Mouse (Mus musculus): ENCODE data around the gene Lrrc28. TPM values are rescaled to one million over a fixed set of nuclear protein-coding genes. Genes with fewer than 3 reads are reported as not detected.

The Lrrc28 gene
- polyA plus RNA-seq, 1 experiment = 41.8 TPM

GRCm38 (mm10) chr7:67607669-67608347 lies 37.3 kb downstream of the Lrrc28 start:
- H3K4me1 ChIP-seq (ENCODE audit: control insufficient read depth, insufficient read depth, low read length) = no peaks in the 10 kb centered on the region
- H3K27ac ChIP-seq (ENCODE audit: insufficient read depth, low read depth, low read length) = no peak overlapping the region
- WGBS = 87% methylated on average over 5 of the region's 5 CpGs
- H3K4me3 ChIP-seq (ENCODE audit: insufficient read depth, low read depth, low read length) = no peak overlapping the region
- DNase-seq = no peak
- TF ChIP-seq POLR2A (IDR thresholded peaks at IDR 0.05; ENCODE audit: low read depth, low read length) (no peak), CTCF (conservative IDR thresholded peaks at IDR 0.05; ENCODE audit: insufficient read depth, insufficient read length, low read depth, low read length) (no peak)
- H3K36me3 ChIP-seq (ENCODE audit: control insufficient read depth, insufficient read depth, low read length) = no peaks in the 10 kb centered on the region
- H3K27me3 ChIP-seq (replicated peaks; ENCODE audit: control insufficient read depth, insufficient read depth, low read length) = no peaks in the 10 kb centered on the region

GRCm38 (mm10) chr7:67606250-67606649 lies 38.8 kb downstream of the Lrrc28 start:
- TF ChIP-seq POLR2A (IDR thresholded peaks at IDR 0.05; ENCODE audit: low read depth, low read length) (no peak), CTCF (conservative IDR thresholded peaks at IDR 0.05; ENCODE audit: insufficient read depth, insufficient read length, low read depth, low read length) (no peak)

GRCm38 (mm10) chr7:67605114-67605513 lies 40.0 kb downstream of the Lrrc28 start:
- Histone ChIP-seq H3K27ac (ENCODE audit: insufficient read depth, low read depth, low read length) (no peak overlapping the region), H3K36me3 (ENCODE audit: control insufficient read depth, insufficient read depth, low read length) (no peaks in the 10 kb centered on the region), H3K4me1 (ENCODE audit: control insufficient read depth, insufficient read depth, low read length) (no peaks in the 10 kb centered on the region), H3K27me3 (replicated peaks; ENCODE audit: control insufficient read depth, insufficient read depth, low read length) (no peaks in the 10 kb centered on the region), H3K4me3 (ENCODE audit: insufficient read depth, low read depth, low read length) (no peak overlapping the region)
- TF ChIP-seq CTCF (conservative IDR thresholded peaks at IDR 0.05; ENCODE audit: insufficient read depth, insufficient read length, low read depth, low read length) (no peak), POLR2A (IDR thresholded peaks at IDR 0.05; ENCODE audit: low read depth, low read length) (no peak)
- peak; percentile 36 for DNase-seq
- 51% methylated on average over 6 of the region's 6 CpGs for WGBS

More at GRCm38 (mm10) chr7:67606250-67606649, 38.8 kb downstream of the Lrrc28 start:
- Histone ChIP-seq H3K27ac (ENCODE audit: insufficient read depth, low read depth, low read length) (no peak overlapping the region), H3K36me3 (ENCODE audit: control insufficient read depth, insufficient read depth, low read length) (no peaks in the 10 kb centered on the region), H3K4me1 (ENCODE audit: control insufficient read depth, insufficient read depth, low read length) (no peaks in the 10 kb centered on the region), H3K27me3 (replicated peaks; ENCODE audit: control insufficient read depth, insufficient read depth, low read length) (no peaks in the 10 kb centered on the region), H3K4me3 (ENCODE audit: insufficient read depth, low read depth, low read length) (no peak overlapping the region)
- 96% methylated on average over 1 of the region's 1 CpGs for WGBS
- no peak for DNase-seq

GRCm38 (mm10) chr7:67598050-67598449 lies 47.0 kb downstream of the Lrrc28 start:
- Histone ChIP-seq H3K4me3 (ENCODE audit: insufficient read depth, low read depth, low read length) (no peak overlapping the region), H3K27me3 (replicated peaks; ENCODE audit: control insufficient read depth, insufficient read depth, low read length) (no peaks in the 10 kb centered on the region), H3K27ac (ENCODE audit: insufficient read depth, low read depth, low read length) (0 out of 2 replicates have a peak overlapping the region, but pooled peaks have one; percentile 24), H3K36me3 (ENCODE audit: control insufficient read depth, insufficient read depth, low read length) (no peaks in the 10 kb centered on the region), H3K4me1 (ENCODE audit: control insufficient read depth, insufficient read depth, low read length) (peaks cover 2% of the 10 kb centered on the region; the same call in 1 of the 2 replicates)
- TF ChIP-seq POLR2A (IDR thresholded peaks at IDR 0.05; ENCODE audit: low read depth, low read length) = no peak
- no peak for TF ChIP-seq CTCF (conservative IDR thresholded peaks at IDR 0.05; ENCODE audit: insufficient read depth, insufficient read length, low read depth, low read length)
- WGBS = 61% methylated on average over 3 of the region's 3 CpGs
- DNase-seq = peak; percentile 78

GRCm38 (mm10) chr7:67596961-67597360 lies 48.1 kb downstream of the Lrrc28 start:
- Histone ChIP-seq H3K27me3 (replicated peaks; ENCODE audit: control insufficient read depth, insufficient read depth, low read length) (no peaks in the 10 kb centered on the region), H3K4me1 (ENCODE audit: control insufficient read depth, insufficient read depth, low read length) (peaks cover 2% of the 10 kb centered on the region; the same call in 1 of the 2 replicates), H3K36me3 (ENCODE audit: control insufficient read depth, insufficient read depth, low read length) (no peaks in the 10 kb centered on the region), H3K4me3 (ENCODE audit: insufficient read depth, low read depth, low read length) (no peak overlapping the region), H3K27ac (ENCODE audit: insufficient read depth, low read depth, low read length) (no peak overlapping the region)
- WGBS = 68% methylated on average over 1 of the region's 1 CpGs
- no peak for DNase-seq
- TF ChIP-seq CTCF (conservative IDR thresholded peaks at IDR 0.05; ENCODE audit: insufficient read depth, insufficient read length, low read depth, low read length) (no peak), POLR2A (IDR thresholded peaks at IDR 0.05; ENCODE audit: low read depth, low read length) (no peak)

GRCm38 (mm10) chr7:67596322-67596721 lies 48.7 kb downstream of the Lrrc28 start:
- Histone ChIP-seq H3K27me3 (replicated peaks; ENCODE audit: control insufficient read depth, insufficient read depth, low read length) (no peaks in the 10 kb centered on the region), H3K27ac (ENCODE audit: insufficient read depth, low read depth, low read length) (no peak overlapping the region), H3K4me3 (ENCODE audit: insufficient read depth, low read depth, low read length) (no peak overlapping the region), H3K4me1 (ENCODE audit: control insufficient read depth, insufficient read depth, low read length) (peaks cover 2% of the 10 kb centered on the region; the same call in 1 of the 2 replicates), H3K36me3 (ENCODE audit: control insufficient read depth, insufficient read depth, low read length) (no peaks in the 10 kb centered on the region)
- no peak for DNase-seq
- 80% methylated on average over 1 of the region's 1 CpGs for WGBS
- TF ChIP-seq CTCF (conservative IDR thresholded peaks at IDR 0.05; ENCODE audit: insufficient read depth, insufficient read length, low read depth, low read length) = no peak
- no peak for TF ChIP-seq POLR2A (IDR thresholded peaks at IDR 0.05; ENCODE audit: low read depth, low read length)

GRCm38 (mm10) chr7:67593902-67594301 lies 51.2 kb downstream of the Lrrc28 start:
- H3K27ac ChIP-seq (ENCODE audit: insufficient read depth, low read depth, low read length) = no peak overlapping the region
- TF ChIP-seq POLR2A (IDR thresholded peaks at IDR 0.05; ENCODE audit: low read depth, low read length) = no peak
- TF ChIP-seq CTCF (conservative IDR thresholded peaks at IDR 0.05; ENCODE audit: insufficient read depth, insufficient read length, low read depth, low read length) = no peak
- H3K36me3 ChIP-seq (ENCODE audit: control insufficient read depth, insufficient read depth, low read length) = no peaks in the 10 kb centered on the region
- 95% methylated on average over 6 of the region's 6 CpGs for WGBS
- DNase-seq = no peak
- H3K4me1 ChIP-seq (ENCODE audit: control insufficient read depth, insufficient read depth, low read length) = peaks cover 2% of the 10 kb centered on the region; the same call in 1 of the 2 replicates
- H3K27me3 ChIP-seq (replicated peaks; ENCODE audit: control insufficient read depth, insufficient read depth, low read length) = no peaks in the 10 kb centered on the region
- no peak overlapping the region for H3K4me3 ChIP-seq (ENCODE audit: insufficient read depth, low read depth, low read length)
